Mouse (Mus musculus) liver, postnatal 0 days (tissue): Measurements from ENCODE around the gene Pam.

Source experiments
- CTCF ChIP-seq: sonication (generic); IDR thresholded peaks from 2 replicates; pipeline ENCODE4 v1.5.1; 2016; ENCODE audit warnings: antibody characterized with exemption, low read depth
- EP300 ChIP-seq: IDR thresholded peaks from 2 replicates; pipeline ENCODE4 v1.6.1; 2016; ENCODE audit warnings: antibody characterized with exemption, low read depth, mild to moderate bottlenecking

GRCm38 (mm10) chr1:98027959-98028358 lies 67.5 kb downstream of the Pam start:
- TF ChIP-seq CTCF (no peak), EP300 (no peak)
